Mouse (Mus musculus) hindbrain, embryonic 11.5 days (tissue): ENCODE measurements around the gene Ankrd61. TPM values are rescaled to one million over a fixed set of nuclear protein-coding genes. Genes with fewer than 3 reads are reported as not detected.
A peak's percentile ranks its signal among the peaks of the same experiment; 100 is the strongest.

Experiments used
- ATAC-seq: fragments of 200-750 bp; cut with Nextera tagmentation; 2 replicates; pipeline ENCODE4 v1.8.0; 2017; ENCODE audit warnings: mild to moderate bottlenecking, moderate TSS enrichment, moderate library complexity; ENCODE audit not compliant: low FRiP score
- DNase-seq: peaks from one replicate; pipeline ENCODE4 v3.0.0-alpha.2; 2015; ENCODE audit warnings: low spot score
- H3K27ac ChIP-seq: fragments of 300-500 bp; sonication (generic); 2 replicates; pipeline ENCODE4 v1.5.1; 2014; ENCODE audit warnings: mild to moderate bottlenecking, low read depth, low read length
- H3K27me3 ChIP-seq: fragments of 300-500 bp; sonication (generic); 2 replicates; pipeline ENCODE4 v1.6.1; 2014; ENCODE audit warnings: mild to moderate bottlenecking, low read length, moderate library complexity, mixed read lengths; ENCODE audit not compliant: control insufficient read depth, insufficient read depth
- H3K36me3 ChIP-seq: fragments of 300-500 bp; sonication (generic); 2 replicates; pipeline ENCODE4 v1.6.1; 2014; ENCODE audit warnings: mild to moderate bottlenecking, low read length, moderate library complexity, mixed read lengths; ENCODE audit not compliant: control insufficient read depth, insufficient read depth
- H3K4me1 ChIP-seq: fragments of 300-500 bp; sonication (generic); replicated peaks from 2 replicates; pipeline ENCODE4 v1.6.1; 2014; ENCODE audit warnings: low read length, mixed read lengths; ENCODE audit not compliant: control insufficient read depth, insufficient read depth
- H3K4me2 ChIP-seq: fragments of 300-500 bp; sonication (generic); replicated peaks from 2 replicates; pipeline ENCODE4 v1.6.1; 2014; ENCODE audit warnings: mild to moderate bottlenecking, low read depth, low read length
- H3K4me3 ChIP-seq: fragments of 300-500 bp; sonication (generic); 2 replicates; pipeline ENCODE4 v1.5.1; 2014; ENCODE audit warnings: low read depth, low read length
- H3K9ac ChIP-seq: fragments of 300-500 bp; sonication (generic); 2 replicates; pipeline ENCODE4 v1.6.1; 2014; ENCODE audit warnings: low read depth, low read length
- H3K9me3 ChIP-seq: fragments of 300-500 bp; sonication (generic); 2 replicates; pipeline ENCODE4 v1.6.1; 2016; ENCODE audit warnings: low read length; ENCODE audit not compliant: control insufficient read depth
- WGBS: fragments of 180-500 bp; shearing (Covaris S2); extraction: QIAGEN DNeasy Blood & Tissue Kit; methylation state at CpG from one replicate; pipeline ENCODE4 v1.1.7; 2014; 5-methylcytosine and 5-hydroxymethylcytosine counted together
- polyA plus RNA-seq: library from polyadenylated mRNA; unstranded; fragments of >200 nt; fragmentation: Nextera tagmentation; extraction: Ambion mirVana; gene quantifications from 2 replicates; pipeline ENCODE4 v1.2.1, GENCODE M21; 2014

Ankrd61 gene
- polyA plus RNA-seq, 1 experiment from 2014 or later, result 0.40 TPM

- Histone ChIP-seq H3K27me3 (no peaks in the 10 kb centered on the region), H3K27ac (peak overlapping the region; percentile 77; the same call in 1 of the 2 replicates), H3K4me1 (0 out of 2 replicates have a peak, but pooled peaks cover 4% of the 10 kb centered on the region), H3K36me3 (no peaks in the 10 kb centered on the region), H3K4me2 (peak overlapping the region; percentile 52), H3K4me3 (peak overlapping the region; percentile 70), H3K9ac (peak overlapping the region; percentile 64), H3K9me3 (no peaks in the 10 kb centered on the region)
- WGBS, result 3% methylated on average over 9 of the region's 9 CpGs
- no peak for DNase-seq
- ATAC-seq, result no peak
Observed at GRCm38 (mm10) chr5:143908926-143909325, 11.4 kb upstream of the Ankrd61 start.

GRCm38 (mm10) chr5:143906429-143906828 lies 8.9 kb upstream of the Ankrd61 start:
- Histone ChIP-seq H3K9ac (no peak overlapping the region), H3K27me3 (no peaks in the 10 kb centered on the region), H3K4me1 (0 out of 2 replicates have a peak, but pooled peaks cover 4% of the 10 kb centered on the region), H3K4me2 (no peak overlapping the region), H3K27ac (no peak overlapping the region), H3K4me3 (no peak overlapping the region), H3K9me3 (no peaks in the 10 kb centered on the region), H3K36me3 (peaks cover 11% of the 10 kb centered on the region; the same call in 1 of the 2 replicates)
- no peak for DNase-seq
- WGBS, result 91% methylated on average over 8 of the region's 8 CpGs
- no peak for ATAC-seq

GRCm38 (mm10) chr5:143903813-143904212 lies 6.3 kb upstream of the Ankrd61 start:
- ATAC-seq, result no peak
- DNase-seq, result no peak
- no peak overlapping the region for H3K4me2 ChIP-seq
- WGBS, result 86% methylated on average over 4 of the region's 4 CpGs
- H3K4me3 ChIP-seq, result no peak overlapping the region
- no peak overlapping the region for H3K27ac ChIP-seq
- 0 out of 2 replicates have a peak, but pooled peaks cover 4% of the 10 kb centered on the region for H3K4me1 ChIP-seq
- no peaks in the 10 kb centered on the region for H3K27me3 ChIP-seq
- no peaks in the 10 kb centered on the region for H3K9me3 ChIP-seq
- H3K9ac ChIP-seq, result no peak overlapping the region
- peaks cover 14% of the 10 kb centered on the region; the same call in 1 of the 2 replicates for H3K36me3 ChIP-seq

- no peak for DNase-seq
- H3K4me3 ChIP-seq, result no peak overlapping the region
- no peaks in the 10 kb centered on the region for H3K9me3 ChIP-seq
- no peak for ATAC-seq
- no peaks in the 10 kb centered on the region for H3K27me3 ChIP-seq
- WGBS, result 90% methylated on average over 3 of the region's 3 CpGs
- no peaks in the 10 kb centered on the region for H3K4me1 ChIP-seq
- peaks cover 14% of the 10 kb centered on the region; the same call in 1 of the 2 replicates for H3K36me3 ChIP-seq
- H3K4me2 ChIP-seq, result no peak overlapping the region
- no peak overlapping the region for H3K9ac ChIP-seq
- no peak overlapping the region for H3K27ac ChIP-seq
Observed at GRCm38 (mm10) chr5:143902111-143902510, 4.6 kb upstream of the Ankrd61 start.

- H3K36me3 ChIP-seq, result peaks cover 3% of the 10 kb centered on the region; the same call in 1 of the 2 replicates
Observed at GRCm38 (mm10) chr5:143893396-143893795, 4.1 kb downstream of the Ankrd61 start.

GRCm38 (mm10) chr5:143892255-143892886 lies 5.1 kb downstream of the Ankrd61 start:
- H3K36me3 ChIP-seq, result peaks cover 3% of the 10 kb centered on the region; the same call in 1 of the 2 replicates
- no peaks in the 10 kb centered on the region for H3K4me1 ChIP-seq
- no peaks in the 10 kb centered on the region for H3K9me3 ChIP-seq
- DNase-seq (no peak), ATAC-seq (no peak)
- no peak overlapping the region for H3K9ac ChIP-seq
- no peak overlapping the region for H3K4me2 ChIP-seq
- no peaks in the 10 kb centered on the region for H3K27me3 ChIP-seq
- H3K27ac ChIP-seq, result no peak overlapping the region
- 79% methylated on average over 9 of the region's 9 CpGs for WGBS
- no peak overlapping the region for H3K4me3 ChIP-seq

More at GRCm38 (mm10) chr5:143893396-143893795, 4.1 kb downstream of the Ankrd61 start:
- no peak overlapping the region for H3K9ac ChIP-seq
- no peak overlapping the region for H3K4me2 ChIP-seq
- no peak for ATAC-seq
- no peak for DNase-seq
- no peak overlapping the region for H3K4me3 ChIP-seq
- no peak overlapping the region for H3K27ac ChIP-seq
- WGBS, result 93% methylated on average over 5 of the region's 5 CpGs
- H3K27me3 ChIP-seq, result no peaks in the 10 kb centered on the region
- no peaks in the 10 kb centered on the region for H3K9me3 ChIP-seq
- no peaks in the 10 kb centered on the region for H3K4me1 ChIP-seq

GRCm38 (mm10) chr5:143890741-143891140 lies 6.7 kb downstream of the Ankrd61 start:
- ATAC-seq (no peak), DNase-seq (no peak)
- no peak overlapping the region for H3K4me3 ChIP-seq
- no peaks in the 10 kb centered on the region for H3K4me1 ChIP-seq
- no peak overlapping the region for H3K9ac ChIP-seq
- 91% methylated on average over 6 of the region's 6 CpGs for WGBS
- H3K4me2 ChIP-seq, result no peak overlapping the region
- peaks cover 7% of the 10 kb centered on the region for H3K36me3 ChIP-seq
- H3K27me3 ChIP-seq, result no peaks in the 10 kb centered on the region
- no peaks in the 10 kb centered on the region for H3K9me3 ChIP-seq
- H3K27ac ChIP-seq, result no peak overlapping the region

- H3K27ac ChIP-seq, result no peak overlapping the region
- H3K9ac ChIP-seq, result no peak overlapping the region
- H3K4me3 ChIP-seq, result no peak overlapping the region
- no peak for ATAC-seq
- no peaks in the 10 kb centered on the region for H3K4me1 ChIP-seq
- H3K36me3 ChIP-seq, result peaks cover 19% of the 10 kb centered on the region
- DNase-seq, result no peak
- no peaks in the 10 kb centered on the region for H3K27me3 ChIP-seq
- no peaks in the 10 kb centered on the region for H3K9me3 ChIP-seq
- 97% methylated on average over 3 of the region's 3 CpGs for WGBS
- H3K4me2 ChIP-seq, result no peak overlapping the region
Observed at GRCm38 (mm10) chr5:143885274-143885673, 12.2 kb downstream of the Ankrd61 start.

- Histone ChIP-seq H3K4me2 (no peak overlapping the region), H3K9ac (no peak overlapping the region), H3K36me3 (0 out of 2 replicates have a peak, but pooled peaks cover 4% of the 10 kb centered on the region), H3K9me3 (no peaks in the 10 kb centered on the region), H3K4me3 (no peak overlapping the region), H3K27ac (no peak overlapping the region), H3K4me1 (no peaks in the 10 kb centered on the region), H3K27me3 (no peaks in the 10 kb centered on the region)
- ATAC-seq (no peak), DNase-seq (no peak)
- WGBS, result 80% methylated on average over 4 of the region's 4 CpGs
Observed at GRCm38 (mm10) chr5:143874571-143874970, 22.9 kb downstream of the Ankrd61 start.
